Mouse (Mus musculus) kidney, postnatal 0 days (tissue): ENCODE measurements around the gene Plekha1. TPM values are rescaled to one million over a fixed set of nuclear protein-coding genes. Genes with fewer than 3 reads are reported as not detected.

Source experiments
- ATAC-seq: fragments of 200-750 bp; cut with Nextera tagmentation; replicated peaks from 2 replicates; pipeline ENCODE4 v1.8.0; 2017; ENCODE audit warnings: low read depth, moderate number of reproducible peaks, moderate TSS enrichment, moderate library complexity; ENCODE audit not compliant: low FRiP score
- DNase-seq: peaks from one replicate; pipeline ENCODE4 v3.0.0-alpha.2; 2016; ENCODE audit warnings: low spot score
- H3K27ac ChIP-seq: fragments of 300-500 bp; sonication (generic); 2 replicates; pipeline ENCODE4 v1.5.1; 2014; ENCODE audit warnings: mild to moderate bottlenecking
- H3K27me3 ChIP-seq: fragments of 300-500 bp; sonication (generic); 2 replicates; pipeline ENCODE4 v1.6.1; 2014; ENCODE audit warnings: low read length, mixed read lengths; ENCODE audit not compliant: insufficient read depth
- H3K36me3 ChIP-seq: fragments of 300-500 bp; sonication (generic); 2 replicates; pipeline ENCODE4 v1.6.1; 2014; ENCODE audit warnings: low read length, mixed read lengths; ENCODE audit not compliant: insufficient read depth
- H3K4me1 ChIP-seq: fragments of 300-500 bp; sonication (generic); replicated peaks from 2 replicates; pipeline ENCODE4 v1.6.1; 2014; ENCODE audit warnings: antibody characterized with exemption, low read length, mixed read lengths; ENCODE audit not compliant: insufficient read depth
- H3K4me2 ChIP-seq: fragments of 300-500 bp; sonication (generic); 2 replicates; pipeline ENCODE4 v1.6.1; 2014; ENCODE audit warnings: mild to moderate bottlenecking, low read length, moderate library complexity, mixed read lengths
- H3K4me3 ChIP-seq: fragments of 300-500 bp; sonication (generic); replicated peaks from 2 replicates; pipeline ENCODE4 v1.5.1; 2014; ENCODE audit warnings: low read depth, low read length
- H3K9ac ChIP-seq: fragments of 300-500 bp; sonication (generic); 2 replicates; pipeline ENCODE4 v1.6.1; 2014; ENCODE audit warnings: low read depth, low read length
- H3K9me3 ChIP-seq: fragments of 300-500 bp; sonication (generic); replicated peaks from 2 replicates; pipeline ENCODE4 v1.6.1; 2016; ENCODE audit warnings: low read length, inconsistent platforms, mixed read lengths
- CTCF ChIP-seq: IDR thresholded peaks from 2 replicates; pipeline ENCODE4 v1.5.1; 2016; ENCODE audit warnings: antibody characterized with exemption, low read depth, mild to moderate bottlenecking, moderate library complexity
- WGBS: fragments of 180-500 bp; shearing (Covaris S2); extraction: QIAGEN DNeasy Blood & Tissue Kit; methylation state at CpG from one replicate; pipeline ENCODE4 v1.1.7; 2014; 5-methylcytosine and 5-hydroxymethylcytosine counted together
- polyA plus RNA-seq: library from polyadenylated mRNA; unstranded; fragments of >200 nt; fragmentation: Nextera tagmentation; extraction: Ambion mirVana; gene quantifications from 2 replicates; pipeline ENCODE4 v1.2.1, GENCODE M21; 2015

The Plekha1 gene
- polyA plus RNA-seq, 1 experiment from 2014 or later = 58.6 TPM

DNA sequence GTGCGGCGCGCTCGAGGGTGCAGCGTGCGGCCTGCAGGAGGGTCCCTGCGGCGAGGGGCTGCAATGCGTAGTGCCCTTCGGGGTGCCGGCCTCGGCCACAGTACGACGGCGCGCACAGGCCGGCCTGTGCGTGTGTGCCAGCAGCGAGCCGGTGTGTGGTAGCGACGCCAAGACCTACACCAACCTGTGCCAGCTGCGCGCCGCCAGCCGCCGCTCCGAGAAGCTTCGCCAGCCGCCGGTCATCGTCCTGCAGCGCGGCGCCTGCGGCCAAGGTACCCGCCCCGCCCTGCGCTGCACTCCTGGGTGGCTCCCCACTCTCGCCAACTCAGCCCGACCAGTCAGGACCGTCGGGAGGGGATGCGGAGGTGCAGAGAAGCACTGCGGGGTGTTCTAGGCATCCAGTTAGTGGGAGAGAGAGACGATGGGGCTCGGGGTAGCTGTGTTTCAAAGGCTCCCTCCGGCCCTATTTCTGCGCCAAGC, 71.0 kb downstream of the Plekha1 start:
- no peak for DNase-seq
- H3K27ac ChIP-seq = no peak overlapping the region
- peak overlapping the region; percentile 49 for H3K4me3 ChIP-seq
- H3K9me3 ChIP-seq = no peaks in the 10 kb centered on the region
- H3K9ac ChIP-seq = 0 out of 2 replicates have a peak overlapping the region, but pooled peaks have one; percentile 15
- peaks cover 18% of the 10 kb centered on the region; the same call in 1 of the 2 replicates for H3K4me1 ChIP-seq
- under 1% methylated on average over 49 of the region's 49 CpGs for WGBS
- H3K4me2 ChIP-seq = peak overlapping the region; percentile 69
- H3K36me3 ChIP-seq = no peaks in the 10 kb centered on the region
- H3K27me3 ChIP-seq = peaks cover 20% of the 10 kb centered on the region
- TF ChIP-seq CTCF = no peak
- ATAC-seq = peak; percentile 42; the same call in 1 of the 2 replicates

DNA sequence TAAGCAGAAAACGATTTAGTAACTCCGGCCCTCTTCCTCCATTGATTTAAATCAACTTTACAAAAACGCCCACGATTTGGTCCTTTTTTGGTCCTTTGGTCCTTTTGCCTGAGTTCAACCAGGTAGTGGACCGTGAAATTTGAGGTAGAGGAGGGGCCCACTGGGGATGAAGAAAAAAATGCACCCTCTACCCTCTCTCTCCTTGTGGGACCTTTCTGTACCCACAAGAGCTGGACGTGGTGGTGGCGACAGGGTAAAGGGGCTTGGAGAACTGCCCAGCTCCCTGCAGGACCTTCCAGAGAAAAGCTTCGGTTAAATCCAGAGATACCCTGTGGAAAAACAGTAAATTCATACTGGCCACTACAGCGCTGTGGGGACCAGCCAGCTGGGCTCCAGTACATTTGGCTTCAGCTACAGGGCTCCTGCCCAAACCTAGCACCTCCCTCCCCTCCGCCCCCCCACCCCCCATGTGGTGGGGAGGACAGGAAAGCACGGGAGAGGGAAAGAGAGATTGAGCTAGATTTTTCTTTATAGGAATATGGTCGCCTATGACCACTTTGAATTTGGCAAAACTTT, 71.8 kb downstream of the Plekha1 start:
- no peak for TF ChIP-seq CTCF
- Histone ChIP-seq H3K27me3 (peaks cover 20% of the 10 kb centered on the region), H3K4me1 (peaks cover 18% of the 10 kb centered on the region; the same call in 1 of the 2 replicates), H3K4me3 (peak overlapping the region; percentile 49), H3K36me3 (no peaks in the 10 kb centered on the region), H3K4me2 (peak overlapping the region; percentile 69), H3K9me3 (no peaks in the 10 kb centered on the region), H3K9ac (no peak overlapping the region), H3K27ac (no peak overlapping the region)
- no peak for ATAC-seq
- 23% methylated on average over 12 of the region's 12 CpGs for WGBS
- DNase-seq = no peak

DNA sequence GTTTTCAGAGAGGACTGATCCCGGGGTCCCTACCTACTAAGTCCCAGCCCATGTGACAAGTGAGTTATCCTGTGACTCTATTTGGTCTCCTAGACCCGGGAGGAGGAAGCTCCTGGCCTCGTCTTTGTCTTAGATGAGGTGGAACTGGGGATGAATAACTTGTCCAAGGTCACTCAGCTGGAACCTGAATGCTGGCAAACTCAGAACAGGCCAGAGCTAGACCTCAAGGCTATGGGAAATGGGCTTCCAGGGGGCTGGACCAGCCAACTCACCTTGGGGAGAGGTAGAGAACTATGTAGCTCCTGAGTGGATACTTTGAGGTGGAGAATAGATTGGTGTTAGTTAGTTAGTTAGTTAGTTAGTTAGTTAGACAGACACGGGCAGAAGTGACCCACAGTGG, 72.4 kb downstream of the Plekha1 start:
- DNase-seq (no peak), ATAC-seq (no peak)
- peaks cover 20% of the 10 kb centered on the region for H3K27me3 ChIP-seq
- peaks cover 18% of the 10 kb centered on the region; the same call in 1 of the 2 replicates for H3K4me1 ChIP-seq
- no peak overlapping the region for H3K9ac ChIP-seq
- no peaks in the 10 kb centered on the region for H3K9me3 ChIP-seq
- H3K4me2 ChIP-seq = no peak overlapping the region
- TF ChIP-seq CTCF = no peak
- no peak overlapping the region for H3K4me3 ChIP-seq
- no peaks in the 10 kb centered on the region for H3K36me3 ChIP-seq
- no peak overlapping the region for H3K27ac ChIP-seq
- 48% methylated on average over 4 of the region's 4 CpGs for WGBS

DNA sequence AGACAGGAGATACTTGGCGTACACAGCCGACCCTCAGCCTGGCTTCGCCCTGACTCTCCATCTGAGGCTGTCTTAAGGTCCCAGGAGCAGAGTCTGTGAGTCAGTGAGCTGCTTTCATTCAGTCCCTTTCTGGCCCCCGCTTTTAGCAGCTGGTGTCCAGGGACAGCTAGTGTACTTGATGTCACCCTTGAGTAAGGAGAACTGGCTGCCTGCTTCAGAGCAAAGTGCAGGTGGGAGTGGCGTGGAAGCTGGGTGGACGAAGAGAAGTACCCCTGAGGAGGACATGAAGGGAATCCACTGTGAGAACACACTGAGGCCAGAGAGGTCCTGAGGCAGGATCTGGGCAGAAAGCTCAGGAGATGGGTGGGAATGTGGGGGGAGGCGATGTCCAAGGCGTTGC, 73.3 kb downstream of the Plekha1 start:
- ATAC-seq (no peak), DNase-seq (no peak)
- H3K27me3 ChIP-seq = peaks cover 20% of the 10 kb centered on the region
- TF ChIP-seq CTCF = no peak
- no peaks in the 10 kb centered on the region for H3K36me3 ChIP-seq
- 75% methylated on average over 8 of the region's 8 CpGs for WGBS
- no peak overlapping the region for H3K27ac ChIP-seq
- H3K4me3 ChIP-seq = no peak overlapping the region
- H3K4me2 ChIP-seq = no peak overlapping the region
- H3K9me3 ChIP-seq = no peaks in the 10 kb centered on the region
- H3K9ac ChIP-seq = no peak overlapping the region
- peaks cover 18% of the 10 kb centered on the region; the same call in 1 of the 2 replicates for H3K4me1 ChIP-seq

DNA sequence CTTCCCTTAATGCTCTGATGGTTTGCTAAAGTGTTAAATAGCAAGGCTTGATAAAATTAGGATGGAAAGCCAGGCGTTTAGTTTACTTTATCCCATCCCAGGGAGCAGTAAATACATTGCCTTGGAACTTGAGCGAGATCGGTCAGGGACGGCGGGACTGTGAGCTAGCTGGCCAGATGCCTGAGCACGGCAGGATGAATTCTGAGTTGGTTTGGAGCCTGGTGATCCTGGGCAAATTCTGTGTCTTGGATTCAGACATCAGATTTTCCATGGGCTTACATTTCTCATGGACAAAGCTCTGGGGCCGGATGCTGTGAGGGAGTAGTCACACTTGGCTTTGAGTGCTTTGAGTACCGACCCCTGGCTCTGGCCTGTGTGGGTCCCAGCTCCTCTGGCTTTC, 75.2 kb downstream of the Plekha1 start:
- Histone ChIP-seq H3K4me1 (peaks cover 13% of the 10 kb centered on the region; the same call in 1 of the 2 replicates), H3K9ac (no peak overlapping the region), H3K27ac (no peak overlapping the region), H3K4me2 (no peak overlapping the region), H3K9me3 (no peaks in the 10 kb centered on the region), H3K36me3 (no peaks in the 10 kb centered on the region), H3K4me3 (no peak overlapping the region), H3K27me3 (peaks cover 13% of the 10 kb centered on the region)
- TF ChIP-seq CTCF = no peak
- DNase-seq = no peak
- WGBS = 55% methylated on average over 8 of the region's 8 CpGs
- ATAC-seq = no peak

DNA sequence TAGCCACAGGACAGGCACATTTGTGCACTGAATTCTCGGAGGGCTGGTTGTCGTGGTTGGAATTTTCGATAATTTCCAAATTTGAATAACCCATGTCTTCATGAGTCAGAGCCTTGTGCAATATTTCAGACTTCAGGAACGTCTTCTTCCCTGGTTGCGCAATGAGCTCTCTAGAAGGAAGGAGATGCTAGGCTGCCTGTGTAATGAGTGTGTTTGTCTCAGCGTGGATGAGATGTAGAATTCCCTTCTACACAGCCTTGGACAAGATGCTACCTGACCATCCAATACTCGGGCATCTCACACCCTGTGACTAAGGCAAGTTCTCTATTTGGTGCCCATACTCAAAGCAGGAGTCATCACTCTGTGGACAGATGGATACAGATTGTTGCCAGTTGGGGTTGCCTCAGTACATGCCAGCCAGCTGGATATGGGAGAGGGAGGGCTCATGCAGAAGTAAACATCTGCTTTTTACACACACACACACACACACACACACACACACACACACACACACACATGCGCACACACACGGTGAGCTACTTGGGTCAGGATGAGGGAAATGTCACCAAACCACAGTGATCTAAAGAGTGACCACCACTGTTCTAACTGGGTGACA, 77.8 kb downstream of the Plekha1 start:
- no peak for TF ChIP-seq CTCF
- ATAC-seq = no peak
- Histone ChIP-seq H3K4me2 (no peak overlapping the region), H3K4me1 (no peaks in the 10 kb centered on the region), H3K9ac (no peak overlapping the region), H3K27me3 (no peaks in the 10 kb centered on the region), H3K27ac (no peak overlapping the region), H3K4me3 (no peak overlapping the region), H3K36me3 (no peaks in the 10 kb centered on the region), H3K9me3 (no peaks in the 10 kb centered on the region)
- DNase-seq = no peak
- 91% methylated on average over 9 of the region's 9 CpGs for WGBS
